Mouse (Mus musculus) liver, embryonic 14.5 days (tissue): ENCODE results near the gene Il15ra. TPM values are rescaled to one million over a fixed set of nuclear protein-coding genes. Genes with fewer than 3 reads are reported as not detected.

Source experiments
- ATAC-seq: fragments of 200-750 bp; cut with Nextera tagmentation; 2 replicates; pipeline ENCODE4 v1.8.0; 2017; ENCODE audit warnings: moderate number of reproducible peaks, mild to moderate bottlenecking, moderate library complexity; ENCODE audit not compliant: insufficient read depth
- DNase-seq, 3 experiments: peaks; one replicate each; pipeline ENCODE4 v3.0.0-alpha.2; 2012 to 2013; ENCODE audit warnings: low read depth in 3 of 3, low spot score in 3 of 3
- H3K27ac ChIP-seq: fragments of 300-500 bp; sonication (generic); 2 replicates; pipeline ENCODE4 v1.5.1; 2014; ENCODE audit warnings: moderate library complexity, mild to moderate bottlenecking, control low read depth, inconsistent platforms
- H3K27me3 ChIP-seq: fragments of 300-500 bp; sonication (generic); 2 replicates; pipeline ENCODE4 v1.6.1; 2014; ENCODE audit warnings: mild to moderate bottlenecking, low read length, moderate library complexity; ENCODE audit not compliant: control insufficient read depth, insufficient read depth
- H3K36me3 ChIP-seq: fragments of 300-500 bp; sonication (generic); replicated peaks from 2 replicates; pipeline ENCODE4 v1.6.1; 2014; ENCODE audit warnings: low read depth; ENCODE audit not compliant: control insufficient read depth, insufficient read depth
- H3K4me1 ChIP-seq, 2 experiments: fragments of 200-500 bp in 1 of 2; fragments of 300-500 bp in 1 of 2; sonication (generic) in 1 of 2; replicated peaks; 2 replicates each; pipeline ENCODE4 v1.6.1; 2012 to 2014; ENCODE audit warnings: antibody characterized with exemption in 1 of 2, inconsistent platforms in 1 of 2, low read length in 1 of 2; ENCODE audit not compliant: control insufficient read depth in 2 of 2, insufficient read depth in 2 of 2
- H3K4me2 ChIP-seq: fragments of 300-500 bp; sonication (generic); 2 replicates; pipeline ENCODE4 v1.6.1; 2014; ENCODE audit warnings: low read depth, mild to moderate bottlenecking, control low read depth, moderate library complexity
- H3K4me3 ChIP-seq, 2 experiments: fragments of 200-500 bp in 1 of 2; fragments of 300-500 bp in 1 of 2; sonication (generic) in 1 of 2; 2 replicates each; pipeline ENCODE4 v1.5.1; 2012 to 2014; ENCODE audit warnings: low read depth in 2 of 2, low read length in 2 of 2, mild to moderate bottlenecking in 2 of 2, control low read depth in 1 of 2, inconsistent platforms in 1 of 2, moderate library complexity in 1 of 2; ENCODE audit not compliant: insufficient read depth in 1 of 2
- H3K9ac ChIP-seq: fragments of 300-500 bp; sonication (generic); replicated peaks from 2 replicates; pipeline ENCODE4 v1.6.1; 2014; ENCODE audit warnings: mild to moderate bottlenecking, control low read depth, moderate library complexity
- H3K9me3 ChIP-seq: fragments of 300-500 bp; sonication (generic); 2 replicates; pipeline ENCODE4 v1.6.1; 2016; ENCODE audit warnings: low read length, mixed read lengths; ENCODE audit not compliant: control insufficient read depth
- CTCF ChIP-seq: IDR thresholded peaks from 2 replicates; pipeline ENCODE4 v1.5.1; 2016; ENCODE audit warnings: antibody characterized with exemption, low read depth, control low read depth
- EP300 ChIP-seq: IDR thresholded peaks from 2 replicates; pipeline ENCODE4 v1.6.1; 2016; ENCODE audit warnings: antibody characterized with exemption, low read depth
- WGBS: fragments of 180-500 bp; shearing (Covaris S2); extraction: QIAGEN DNeasy Blood & Tissue Kit; methylation state at CpG from one replicate; pipeline ENCODE4 v1.1.7; 2014; ENCODE audit not compliant: insufficient replicate concordance; 5-methylcytosine and 5-hydroxymethylcytosine counted together
- polyA plus RNA-seq, 2 experiments: library from polyadenylated mRNA; depleted of rRNA in 1 of 2; stranded (reverse) in 1 of 2; unstranded in 1 of 2; fragments of >200 nt; fragmentation: Nextera tagmentation in 1 of 2; extraction: Ambion mirVana in 1 of 2; gene quantifications; 2 replicates each; pipeline versions ENCODE4 v1.2.1 to v1.2.3; 2012 to 2014

Gene Il15ra
- polyA plus RNA-seq, 2 experiments = 5.1 to 5.9 TPM

GRCm38 (mm10) chr2:11663961-11664360, 41.1 kb upstream of the Il15ra start:
- H3K4me2 ChIP-seq = peak overlapping the region; percentile 47
- H3K36me3 ChIP-seq = no peaks in the 10 kb centered on the region
- no peaks in the 10 kb centered on the region for H3K4me1 ChIP-seq
- DNase-seq = peak; percentile 43 to 54 (median 53)
- WGBS = 4% methylated on average over 10 of the region's 10 CpGs
- no peak overlapping the region for H3K4me3 ChIP-seq
- peak; percentile 65; the same call in 1 of the 2 replicates for ATAC-seq
- H3K27me3 ChIP-seq = no peaks in the 10 kb centered on the region
- no peak for TF ChIP-seq EP300
- peak; percentile 86 for TF ChIP-seq CTCF
- H3K9ac ChIP-seq = no peak overlapping the region
- H3K27ac ChIP-seq = no peak overlapping the region
- no peaks in the 10 kb centered on the region for H3K9me3 ChIP-seq

GRCm38 (mm10) chr2:11664367-11664766, 40.7 kb upstream of the Il15ra start:
- peak; percentile 39; the same call in 1 of the 2 replicates for ATAC-seq
- 34% methylated on average over 6 of the region's 6 CpGs for WGBS
- no peak for DNase-seq

DNA sequence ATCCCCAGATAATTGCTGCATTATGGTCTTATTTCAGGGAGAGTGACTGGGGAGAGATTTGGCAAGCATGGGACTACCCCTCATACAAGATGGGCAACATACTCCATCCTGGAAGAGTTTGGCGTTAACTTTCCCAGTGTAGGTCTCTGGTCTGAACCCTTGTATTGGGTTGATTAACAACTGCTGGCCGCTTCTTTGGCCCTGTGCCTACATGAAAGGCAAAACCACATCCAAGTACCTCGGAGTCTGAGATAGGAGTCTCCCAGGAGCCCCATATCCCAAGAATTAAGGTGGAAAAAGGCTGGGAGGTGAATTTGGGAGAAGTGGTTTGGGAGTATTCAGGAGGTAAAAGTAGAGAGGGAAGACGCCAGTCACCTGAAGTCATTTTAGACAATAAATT, 40.3 kb upstream of the Il15ra start:
- Histone ChIP-seq H3K9ac (no peak overlapping the region), H3K4me2 (no peak overlapping the region), H3K27ac (no peak overlapping the region), H3K36me3 (no peaks in the 10 kb centered on the region), H3K4me1 (no peaks in the 10 kb centered on the region), H3K27me3 (no peaks in the 10 kb centered on the region), H3K4me3 (no peak overlapping the region), H3K9me3 (no peaks in the 10 kb centered on the region)
- ATAC-seq = no peak
- WGBS = 62% methylated on average over 4 of the region's 4 CpGs
- no peak for DNase-seq
- no peak for TF ChIP-seq CTCF

More at GRCm38 (mm10) chr2:11664367-11664766, 40.7 kb upstream of the Il15ra start:
- H3K36me3 ChIP-seq = no peaks in the 10 kb centered on the region
- H3K27ac ChIP-seq = no peak overlapping the region
- no peaks in the 10 kb centered on the region for H3K4me1 ChIP-seq
- H3K27me3 ChIP-seq = no peaks in the 10 kb centered on the region
- H3K4me3 ChIP-seq = no peak overlapping the region
- H3K9ac ChIP-seq = no peak overlapping the region
- no peaks in the 10 kb centered on the region for H3K9me3 ChIP-seq
- TF ChIP-seq EP300 (no peak), CTCF (no peak)
- H3K4me2 ChIP-seq = peak overlapping the region; percentile 47

DNA sequence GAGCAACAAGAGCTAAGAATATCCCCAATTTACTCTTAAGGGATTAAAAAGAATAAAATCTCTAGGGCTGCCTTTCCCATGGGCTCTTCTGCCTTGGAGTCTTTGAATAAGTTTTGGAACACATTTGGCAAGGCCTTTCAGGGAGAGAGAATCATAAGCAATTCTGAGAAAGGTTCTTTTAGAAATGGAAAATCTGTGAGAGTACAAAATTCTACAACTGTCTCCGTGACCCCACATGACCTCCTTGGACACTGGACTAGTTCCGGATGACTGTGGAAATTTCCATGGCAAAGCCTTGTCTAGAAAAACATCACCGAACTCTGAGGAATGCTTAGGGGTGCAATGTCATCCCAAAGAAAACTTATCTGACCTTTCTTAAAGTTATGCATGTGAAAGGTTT, 39.8 kb upstream of the Il15ra start:
- TF ChIP-seq EP300 (no peak), CTCF (no peak)
- DNase-seq = no peak
- H3K4me1 ChIP-seq = no peaks in the 10 kb centered on the region
- no peaks in the 10 kb centered on the region for H3K27me3 ChIP-seq
- H3K9ac ChIP-seq = no peak overlapping the region
- H3K36me3 ChIP-seq = no peaks in the 10 kb centered on the region
- H3K27ac ChIP-seq = no peak overlapping the region
- no peak for ATAC-seq
- H3K4me2 ChIP-seq = no peak overlapping the region
- no peaks in the 10 kb centered on the region for H3K9me3 ChIP-seq
- no peak overlapping the region for H3K4me3 ChIP-seq
- WGBS = 77% methylated on average over 3 of the region's 3 CpGs

DNA sequence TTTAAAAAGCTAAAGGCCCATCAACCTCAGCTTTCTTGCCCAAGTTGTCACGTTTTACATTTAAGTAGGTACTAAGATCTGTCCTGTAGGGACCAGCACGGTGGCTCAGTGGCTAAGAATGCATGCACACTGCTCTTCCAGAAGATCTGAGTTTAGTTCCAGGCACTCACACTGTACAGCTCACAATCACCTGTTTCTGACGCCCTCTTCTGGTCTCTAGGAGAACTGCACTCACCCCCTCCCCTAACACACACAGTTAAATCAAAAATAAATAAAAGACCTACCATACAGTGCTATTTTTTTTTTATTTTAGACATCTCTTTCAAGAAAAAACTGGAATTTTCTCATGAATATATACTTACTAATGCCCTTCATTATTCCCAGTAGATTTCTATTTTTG, 32.9 kb upstream of the Il15ra start:
- H3K36me3 ChIP-seq = no peaks in the 10 kb centered on the region
- H3K27ac ChIP-seq = no peak overlapping the region
- H3K4me2 ChIP-seq = no peak overlapping the region
- H3K9ac ChIP-seq = no peak overlapping the region
- no peaks in the 10 kb centered on the region for H3K4me1 ChIP-seq
- H3K4me3 ChIP-seq = no peak overlapping the region
- 16% methylated on average over 3 of the region's 3 CpGs for WGBS
- ATAC-seq (no peak), DNase-seq (no peak)
- no peaks in the 10 kb centered on the region for H3K27me3 ChIP-seq
- H3K9me3 ChIP-seq = no peaks in the 10 kb centered on the region
- TF ChIP-seq CTCF = peak; percentile 52
- no peak for TF ChIP-seq EP300
